Mouse (Mus musculus): ENCODE data around the gene Tln2. TPM values are rescaled to one million over a fixed set of nuclear protein-coding genes. Genes with fewer than 3 reads are reported as not detected.
A peak's percentile ranks its signal among the peaks of the same experiment; 100 is the strongest.

The Tln2 gene
- polyA plus RNA-seq, 1 experiment from 2014 or later: 27.6 TPM

- Histone ChIP-seq H3K4me1 (replicated peaks; ENCODE audit: control insufficient read depth, insufficient read depth, low read length) (no peaks in the 10 kb centered on the region), H3K9ac (ENCODE audit: low read length) (no peak overlapping the region), H3K9me3 (ENCODE audit: control insufficient read depth, low read length) (no peaks in the 10 kb centered on the region), H3K4me3 (ENCODE audit: low read depth, low read length) (no peak overlapping the region), H3K27ac (ENCODE audit: low read depth) (no peak overlapping the region), H3K27me3 (replicated peaks; ENCODE audit: control insufficient read depth, insufficient read depth, low read length) (no peaks in the 10 kb centered on the region), H3K36me3 (ENCODE audit: control insufficient read depth, insufficient read depth, low read length) (no peaks in the 10 kb centered on the region), H3K4me2 (ENCODE audit: low read length) (no peak overlapping the region)
- no peak for ATAC-seq (replicated peaks; ENCODE audit: low FRiP score, low TSS enrichment, low read depth)
- no peak for DNase-seq (ENCODE audit: low spot score)
- WGBS: 71% methylated on average over 8 of the region's 8 CpGs
These were observed 54.7 kb downstream of the Tln2 start for GRCm38 (mm10) chr9:67504669-67505260.

DNA sequence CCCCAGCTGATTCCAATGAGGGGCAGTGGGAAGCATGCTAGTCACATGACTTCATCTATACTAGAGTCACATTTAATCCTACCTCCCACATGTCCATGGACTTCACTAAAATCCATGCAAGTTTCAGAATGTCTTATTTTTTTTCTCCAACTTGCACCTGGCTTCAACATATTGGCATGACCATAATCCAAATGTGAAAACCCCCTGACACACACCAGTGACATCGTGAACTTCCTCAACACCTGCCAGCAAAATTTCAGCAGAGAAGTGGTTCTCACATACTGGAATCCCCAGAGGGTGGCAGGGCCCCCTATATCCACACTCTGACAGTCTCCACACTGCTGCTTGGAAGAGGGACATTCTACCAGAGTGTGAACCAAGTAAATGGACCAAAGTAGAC lies 57.7 kb downstream of the Tln2 start:
- H3K27ac ChIP-seq (ENCODE audit: low read depth): no peak overlapping the region
- no peak overlapping the region for H3K4me3 ChIP-seq (ENCODE audit: low read depth, low read length)
- ATAC-seq (replicated peaks; ENCODE audit: low FRiP score, low TSS enrichment, low read depth) (no peak), DNase-seq (ENCODE audit: low spot score) (no peak)
- H3K9me3 ChIP-seq (ENCODE audit: control insufficient read depth, low read length): no peaks in the 10 kb centered on the region
- H3K4me1 ChIP-seq (replicated peaks; ENCODE audit: control insufficient read depth, insufficient read depth, low read length): peaks cover 16% of the 10 kb centered on the region
- no peaks in the 10 kb centered on the region for H3K36me3 ChIP-seq (ENCODE audit: control insufficient read depth, insufficient read depth, low read length)
- H3K9ac ChIP-seq (ENCODE audit: low read length): no peak overlapping the region
- 83% methylated on average over 1 of the region's 1 CpGs for WGBS
- no peaks in the 10 kb centered on the region for H3K27me3 ChIP-seq (replicated peaks; ENCODE audit: control insufficient read depth, insufficient read depth, low read length)
- H3K4me2 ChIP-seq (ENCODE audit: low read length): no peak overlapping the region

- Histone ChIP-seq H3K9me3 (ENCODE audit: control insufficient read depth, low read length) (no peaks in the 10 kb centered on the region), H3K4me3 (ENCODE audit: low read depth, low read length) (no peak overlapping the region), H3K4me1 (replicated peaks; ENCODE audit: control insufficient read depth, insufficient read depth, low read length) (peaks cover 36% of the 10 kb centered on the region), H3K36me3 (ENCODE audit: control insufficient read depth, insufficient read depth, low read length) (no peaks in the 10 kb centered on the region), H3K9ac (ENCODE audit: low read length) (no peak overlapping the region), H3K27ac (ENCODE audit: low read depth) (no peak overlapping the region), H3K4me2 (ENCODE audit: low read length) (no peak overlapping the region), H3K27me3 (replicated peaks; ENCODE audit: control insufficient read depth, insufficient read depth, low read length) (no peaks in the 10 kb centered on the region)
- 45% methylated on average over 2 of the region's 2 CpGs for WGBS
- ATAC-seq (replicated peaks; ENCODE audit: low FRiP score, low TSS enrichment, low read depth) (no peak), DNase-seq (ENCODE audit: low spot score) (no peak)
These were observed 63.1 kb downstream of the Tln2 start for GRCm38 (mm10) chr9:67496368-67496767.

GRCm38 (mm10) chr9:67495350-67495749 lies 64.2 kb downstream of the Tln2 start:
- H3K4me3 ChIP-seq (ENCODE audit: low read depth, low read length): no peak overlapping the region
- no peak overlapping the region for H3K27ac ChIP-seq (ENCODE audit: low read depth)
- H3K27me3 ChIP-seq (replicated peaks; ENCODE audit: control insufficient read depth, insufficient read depth, low read length): no peaks in the 10 kb centered on the region
- WGBS: 22% methylated on average over 3 of the region's 3 CpGs
- no peak overlapping the region for H3K9ac ChIP-seq (ENCODE audit: low read length)
- no peaks in the 10 kb centered on the region for H3K36me3 ChIP-seq (ENCODE audit: control insufficient read depth, insufficient read depth, low read length)
- peaks cover 36% of the 10 kb centered on the region for H3K4me1 ChIP-seq (replicated peaks; ENCODE audit: control insufficient read depth, insufficient read depth, low read length)
- DNase-seq (ENCODE audit: low spot score) (no peak), ATAC-seq (replicated peaks; ENCODE audit: low FRiP score, low TSS enrichment, low read depth) (no peak)
- H3K4me2 ChIP-seq (ENCODE audit: low read length): no peak overlapping the region
- H3K9me3 ChIP-seq (ENCODE audit: control insufficient read depth, low read length): no peaks in the 10 kb centered on the region

DNA sequence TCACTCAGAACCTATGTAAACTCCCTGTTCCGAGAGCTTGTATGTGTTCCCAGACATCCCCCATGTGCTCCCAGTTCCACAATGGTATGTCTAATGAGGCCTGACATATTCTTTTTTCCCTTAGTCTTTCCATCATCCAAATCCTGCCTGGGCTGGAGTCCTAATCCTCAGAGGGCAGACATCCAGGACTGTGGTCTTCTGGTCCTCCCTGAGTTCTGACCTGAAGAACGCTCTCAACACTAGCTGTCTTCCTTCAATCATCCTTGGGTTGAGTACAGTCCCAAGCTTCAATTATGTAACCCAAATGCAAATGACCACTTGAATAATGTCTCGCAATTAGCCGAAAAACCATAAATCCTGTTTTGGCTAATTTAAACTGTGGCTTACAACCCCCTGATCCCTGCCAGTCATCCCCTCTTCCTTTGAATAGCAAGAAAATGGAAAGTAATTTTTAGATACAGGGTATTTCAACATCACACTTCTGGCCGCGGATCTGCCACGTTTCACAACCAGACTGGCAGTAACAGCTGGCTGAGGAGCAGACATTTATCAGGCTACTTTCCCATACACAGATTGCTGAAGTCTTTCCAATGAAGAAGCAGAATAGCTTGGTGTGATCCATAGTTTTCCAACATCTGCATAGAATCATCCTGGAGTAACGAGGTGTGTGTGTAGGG lies 65.5 kb downstream of the Tln2 start:
- H3K4me1 ChIP-seq (replicated peaks; ENCODE audit: control insufficient read depth, insufficient read depth, low read length): peaks cover 32% of the 10 kb centered on the region
- H3K27ac ChIP-seq (ENCODE audit: low read depth): no peak overlapping the region
- H3K4me2 ChIP-seq (ENCODE audit: low read length): no peak overlapping the region
- no peak overlapping the region for H3K4me3 ChIP-seq (ENCODE audit: low read depth, low read length)
- H3K9ac ChIP-seq (ENCODE audit: low read length): no peak overlapping the region
- no peak for DNase-seq (ENCODE audit: low spot score)
- no peak for ATAC-seq (replicated peaks; ENCODE audit: low FRiP score, low TSS enrichment, low read depth)
- H3K27me3 ChIP-seq (replicated peaks; ENCODE audit: control insufficient read depth, insufficient read depth, low read length): no peaks in the 10 kb centered on the region
- 85% methylated on average over 8 of the region's 8 CpGs for whole genome bisulfite sequencing
- H3K36me3 ChIP-seq (ENCODE audit: control insufficient read depth, insufficient read depth, low read length): no peaks in the 10 kb centered on the region
- H3K9me3 ChIP-seq (ENCODE audit: control insufficient read depth, low read length): no peaks in the 10 kb centered on the region

- Histone ChIP-seq H3K27me3 (replicated peaks; ENCODE audit: control insufficient read depth, insufficient read depth, low read length) (no peaks in the 10 kb centered on the region), H3K36me3 (ENCODE audit: control insufficient read depth, insufficient read depth, low read length) (no peaks in the 10 kb centered on the region), H3K27ac (ENCODE audit: low read depth) (no peak overlapping the region), H3K9me3 (ENCODE audit: control insufficient read depth, low read length) (no peaks in the 10 kb centered on the region), H3K4me1 (replicated peaks; ENCODE audit: control insufficient read depth, insufficient read depth, low read length) (peaks cover 4% of the 10 kb centered on the region), H3K4me2 (ENCODE audit: low read length) (no peak overlapping the region), H3K9ac (ENCODE audit: low read length) (no peak overlapping the region), H3K4me3 (ENCODE audit: low read depth, low read length) (no peak overlapping the region)
- DNase-seq (ENCODE audit: low spot score) (no peak), ATAC-seq (replicated peaks; ENCODE audit: low FRiP score, low TSS enrichment, low read depth) (no peak)
- WGBS: 62% methylated on average over 3 of the region's 3 CpGs
These were observed 70.1 kb downstream of the Tln2 start for GRCm38 (mm10) chr9:67489370-67489769.

DNA sequence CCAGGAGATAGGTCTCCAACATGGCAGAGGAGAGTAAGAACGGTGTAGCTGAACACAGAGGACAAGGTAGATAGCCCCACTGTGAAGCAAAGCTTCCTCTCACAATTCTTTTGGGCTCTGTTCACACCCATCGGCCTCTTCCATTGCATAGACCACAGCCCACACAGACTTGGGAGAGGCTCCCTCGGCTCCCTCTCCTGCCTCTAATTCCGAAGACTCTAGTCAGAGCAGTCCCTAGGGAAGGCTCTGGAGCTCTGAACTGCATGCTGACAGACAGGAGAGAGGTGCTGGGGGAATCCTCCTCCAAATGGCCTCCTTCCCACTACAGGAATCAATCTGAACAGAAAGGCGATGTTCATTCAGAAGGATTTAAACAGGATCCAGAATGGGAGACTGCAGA lies 72.9 kb downstream of the Tln2 start:
- ATAC-seq (replicated peaks; ENCODE audit: low FRiP score, low TSS enrichment, low read depth) (no peak), DNase-seq (ENCODE audit: low spot score) (no peak)
- Histone ChIP-seq H3K4me3 (ENCODE audit: low read depth, low read length) (no peak overlapping the region), H3K4me2 (ENCODE audit: low read length) (no peak overlapping the region), H3K9me3 (ENCODE audit: control insufficient read depth, low read length) (no peaks in the 10 kb centered on the region), H3K9ac (ENCODE audit: low read length) (no peak overlapping the region), H3K27ac (ENCODE audit: low read depth) (no peak overlapping the region), H3K27me3 (replicated peaks; ENCODE audit: control insufficient read depth, insufficient read depth, low read length) (no peaks in the 10 kb centered on the region), H3K36me3 (ENCODE audit: control insufficient read depth, insufficient read depth, low read length) (no peaks in the 10 kb centered on the region), H3K4me1 (replicated peaks; ENCODE audit: control insufficient read depth, insufficient read depth, low read length) (peaks cover 4% of the 10 kb centered on the region)
- WGBS: 72% methylated on average over 5 of the region's 5 CpGs

DNA sequence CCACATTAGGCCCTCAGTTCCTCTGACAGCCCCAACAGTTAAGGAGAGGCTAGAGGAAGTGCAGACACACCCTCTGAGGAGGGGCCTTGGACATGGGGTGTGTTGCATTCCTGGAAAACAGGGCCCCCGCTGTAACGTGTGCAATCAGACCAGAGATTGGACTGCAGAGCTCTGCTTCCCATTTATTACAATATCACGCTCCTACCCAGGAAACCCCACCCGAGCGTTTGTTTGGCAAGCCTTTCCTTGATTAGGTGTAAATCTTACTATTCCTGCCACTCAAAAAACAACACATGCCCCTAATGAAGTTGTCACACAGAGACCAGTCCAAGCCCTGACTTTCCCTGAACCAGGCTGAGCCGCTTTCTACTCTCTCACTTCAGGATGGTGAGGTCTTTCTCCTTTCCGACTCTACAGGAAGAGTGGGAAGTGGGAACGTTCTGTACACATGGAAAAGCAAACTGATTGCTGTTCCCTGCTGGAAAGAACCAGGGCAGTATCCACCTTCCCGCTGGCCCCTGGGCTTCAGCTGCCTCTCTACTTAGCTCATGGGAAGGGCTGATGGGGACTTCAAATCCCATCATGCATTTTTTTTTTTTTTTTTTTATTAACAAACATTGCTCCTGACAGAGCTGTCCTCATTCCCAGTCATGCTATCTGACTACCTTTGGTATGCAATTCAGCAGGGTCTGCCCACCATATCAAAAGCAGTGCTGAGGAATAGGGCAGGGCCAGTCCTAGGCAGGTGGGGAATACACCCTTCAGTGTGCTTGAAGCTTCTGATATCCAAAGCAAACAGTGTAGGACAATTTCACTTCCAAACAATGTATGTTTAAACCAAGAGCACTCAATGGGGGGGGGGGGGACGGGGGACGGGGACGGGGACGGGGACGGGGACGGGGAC lies 74.1 kb downstream of the Tln2 start:
- no peak overlapping the region for H3K4me2 ChIP-seq (ENCODE audit: low read length)

More for the DNA sequence above, 74.1 kb downstream of the Tln2 start:
- 0 out of 2 replicates have a peak overlapping the region, but pooled peaks have one; percentile 30 for H3K27ac ChIP-seq (ENCODE audit: low read depth)
- H3K9ac ChIP-seq (ENCODE audit: low read length): no peak overlapping the region
- H3K4me1 ChIP-seq (replicated peaks; ENCODE audit: control insufficient read depth, insufficient read depth, low read length): peaks cover 4% of the 10 kb centered on the region
- ATAC-seq (replicated peaks; ENCODE audit: low FRiP score, low TSS enrichment, low read depth) (peak; percentile 72), DNase-seq (ENCODE audit: low spot score) (no peak)
- no peaks in the 10 kb centered on the region for H3K27me3 ChIP-seq (replicated peaks; ENCODE audit: control insufficient read depth, insufficient read depth, low read length)
- no peak overlapping the region for H3K4me3 ChIP-seq (ENCODE audit: low read depth, low read length)
- no peaks in the 10 kb centered on the region for H3K36me3 ChIP-seq (ENCODE audit: control insufficient read depth, insufficient read depth, low read length)
- H3K9me3 ChIP-seq (ENCODE audit: control insufficient read depth, low read length): no peaks in the 10 kb centered on the region
- 44% methylated on average over 15 of the region's 15 CpGs for WGBS

All from intestine, embryonic 14.5 days (tissue).